Mouse (Mus musculus) liver, embryonic 11.5 days (tissue): ENCODE measurements around the gene Nos1ap. TPM values are rescaled to one million over a fixed set of nuclear protein-coding genes. Genes with fewer than 3 reads are reported as not detected.

Experiments used
- polyA plus RNA-seq: library from polyadenylated mRNA; unstranded; fragments of >200 nt; fragmentation: Nextera tagmentation; extraction: Ambion mirVana; gene quantifications from 2 replicates; pipeline ENCODE4 v1.2.1, GENCODE M21; 2014

Nos1ap gene
- polyA plus RNA-seq, 1 experiment from 2014 or later = 8.8 TPM

Other genes starting within 250 kb of the Nos1ap start
- gene Olfml2b, start 54.7 kb upstream of the Nos1ap start, polyA plus RNA-seq = 5.5 and 5.7 TPM in 2 replicates